Mouse (Mus musculus) myocyte (in vitro differentiated cells): ENCODE measurements around the gene Ppp1r10. TPM values are rescaled to one million over a fixed set of nuclear protein-coding genes. Genes with fewer than 3 reads are reported as not detected.

Experiments
- H3K27me3 ChIP-seq: one replicate; pipeline ENCODE4 v1.6.1; 2011; ENCODE audit not compliant: control insufficient read depth, insufficient read depth, insufficient read length
- H3K36me3 ChIP-seq: one replicate; pipeline ENCODE4 v1.6.1; 2011; ENCODE audit not compliant: control insufficient read depth, insufficient read depth
- H3K4me2 ChIP-seq: one replicate; pipeline ENCODE4 v1.6.1; 2011; ENCODE audit warnings: low read depth, control low read depth
- H3K4me3 ChIP-seq: one replicate; pipeline ENCODE4 v1.5.1; 2011; ENCODE audit warnings: mild to moderate bottlenecking, control low read depth, moderate library complexity
- H3K79me2 ChIP-seq: one replicate; pipeline ENCODE4 v1.6.1; 2011; ENCODE audit not compliant: control insufficient read depth, insufficient read depth
- H3ac ChIP-seq: one replicate; pipeline ENCODE4 v1.6.1; 2011; ENCODE audit not compliant: control insufficient read depth, insufficient read length
- CEBPB ChIP-seq: IDR thresholded peaks from 2 replicates; pipeline ENCODE4 v1.6.1; 2011; ENCODE audit warnings: mild to moderate bottlenecking, moderate library complexity; ENCODE audit not compliant: poor library complexity, insufficient read depth, severe bottlenecking
- E2F4 ChIP-seq: IDR thresholded peaks from one replicate; pipeline ENCODE4 v1.6.1; 2011; ENCODE audit warnings: mild to moderate bottlenecking, control low read depth, moderate library complexity; ENCODE audit not compliant: insufficient read depth
- MAX ChIP-seq: IDR thresholded peaks from one replicate; pipeline ENCODE4 v1.6.1; 2011; ENCODE audit warnings: low read depth, mild to moderate bottlenecking, control low read depth
- MYOD1 ChIP-seq, 3 experiments: IDR thresholded peaks; one replicate each; pipeline ENCODE4 v1.6.1; 2011; ENCODE audit warnings: control low read depth in 2 of 3, low read depth in 2 of 3, mild to moderate bottlenecking in 2 of 3, moderate library complexity in 1 of 3; ENCODE audit not compliant: insufficient read length in 2 of 3, control insufficient read depth in 1 of 3
- MYOG ChIP-seq, 3 experiments: IDR thresholded peaks; one replicate each; pipeline ENCODE4 v1.6.1; 2011; ENCODE audit warnings: control low read depth in 2 of 3, low read depth in 2 of 3, mild to moderate bottlenecking in 2 of 3; ENCODE audit not compliant: insufficient read length in 2 of 3, control insufficient read depth in 1 of 3, insufficient read depth in 1 of 3
- POLR2A ChIP-seq: IDR thresholded peaks from one replicate; pipeline ENCODE4 v1.6.1; 2011; ENCODE audit warnings: low read depth, mild to moderate bottlenecking, control low read depth, moderate library complexity; ENCODE audit not compliant: insufficient read length
- POLR2AphosphoS2 ChIP-seq: IDR thresholded peaks from one replicate; pipeline ENCODE4 v1.6.1; 2011; ENCODE audit warnings: low read depth, control low read depth; ENCODE audit not compliant: insufficient read length
- REST ChIP-seq: IDR thresholded peaks from one replicate; pipeline ENCODE4 v1.6.1; 2011; ENCODE audit warnings: mild to moderate bottlenecking, control low read depth, moderate library complexity; ENCODE audit not compliant: insufficient read depth, insufficient read length
- SRF ChIP-seq: IDR thresholded peaks from one replicate; pipeline ENCODE4 v1.6.1; 2011; ENCODE audit warnings: low read depth; ENCODE audit not compliant: control insufficient read depth, insufficient read length
- TCF12 ChIP-seq: IDR thresholded peaks from one replicate; pipeline ENCODE4 v1.6.1; 2011; ENCODE audit warnings: mild to moderate bottlenecking, control low read depth; ENCODE audit not compliant: poor library complexity, insufficient read depth, severe bottlenecking
- TCF3 ChIP-seq: IDR thresholded peaks from one replicate; pipeline ENCODE4 v1.6.1; 2011; ENCODE audit warnings: low read depth, control low read depth; ENCODE audit not compliant: insufficient read length
- USF1 ChIP-seq: IDR thresholded peaks from one replicate; pipeline ENCODE4 v1.6.1; 2011; ENCODE audit warnings: low read depth, mild to moderate bottlenecking, control low read depth, moderate library complexity
- polyA plus RNA-seq: library from polyadenylated mRNA; unstranded; fragments of >200 nt; fragmentation: generic; extraction: Trizol; gene quantifications from one replicate; pipeline ENCODE4 v1.2.1, GENCODE M21; 2012; ENCODE audit warnings: missing spikeins

Ppp1r10 gene
- polyA plus RNA-seq, 1 experiment = 32.9 TPM

DNA sequence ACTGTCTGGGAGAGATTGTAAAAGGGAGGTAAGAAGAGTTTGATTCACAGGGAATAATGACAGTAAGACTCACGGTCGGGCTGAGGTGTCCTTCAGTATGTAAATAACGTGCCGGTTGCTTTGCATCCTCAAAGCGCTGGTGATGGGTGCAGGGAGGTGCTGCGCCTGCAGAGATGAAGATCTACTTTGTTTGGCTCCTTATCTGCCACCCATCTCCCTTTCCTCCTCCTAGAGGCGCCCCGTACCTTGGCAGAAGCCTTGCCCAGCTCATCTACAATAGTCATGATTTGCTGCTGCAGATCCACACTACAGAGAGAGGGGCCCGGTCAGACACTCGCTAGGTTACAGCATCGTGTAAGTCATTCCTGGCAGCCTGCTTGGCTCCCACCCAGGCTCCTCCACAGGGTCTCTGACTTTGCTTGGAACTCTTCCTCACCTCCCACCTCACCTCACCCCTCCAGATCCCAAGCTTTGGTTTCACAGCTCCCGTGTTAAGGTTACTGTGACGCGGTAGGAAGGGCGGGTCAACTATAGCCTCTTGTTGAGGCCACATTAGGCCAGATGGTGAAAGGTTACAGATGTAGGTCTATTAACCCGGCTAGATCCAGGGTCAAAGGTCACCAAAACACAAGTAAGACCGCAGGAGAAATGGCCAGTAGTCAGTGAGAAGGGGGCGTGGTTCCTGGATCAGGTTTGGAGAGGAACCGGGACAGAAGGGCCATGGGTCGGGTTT, 6.9 kb upstream of the Ppp1r10 start:
- TF ChIP-seq POLR2A (no peak), MYOG (IDR thresholded peaks at IDR 0.05; ENCODE audit: control insufficient read depth in 1 of 3, insufficient read depth in 1 of 3, insufficient read length in 2 of 3, low read depth in 2 of 3) (no peak), CEBPB (no peak), TCF12 (no peak), TCF3 (no peak), USF1 (no peak), MYOD1 (IDR thresholded peaks at IDR 0.05; ENCODE audit: control insufficient read depth in 1 of 3, insufficient read length in 2 of 3, low read depth in 2 of 3) (no peak), SRF (no peak), E2F4 (no peak), POLR2AphosphoS2 (no peak), REST (no peak)
- Histone ChIP-seq H3K4me2 (peak overlapping the region; percentile 97), H3K4me3 (peak overlapping the region; percentile 50), H3K79me2 (peaks cover 8% of the 10 kb centered on the region), H3ac (peak overlapping the region; percentile 69), H3K27me3 (no peaks in the 10 kb centered on the region), H3K36me3 (peaks cover 37% of the 10 kb centered on the region)

DNA sequence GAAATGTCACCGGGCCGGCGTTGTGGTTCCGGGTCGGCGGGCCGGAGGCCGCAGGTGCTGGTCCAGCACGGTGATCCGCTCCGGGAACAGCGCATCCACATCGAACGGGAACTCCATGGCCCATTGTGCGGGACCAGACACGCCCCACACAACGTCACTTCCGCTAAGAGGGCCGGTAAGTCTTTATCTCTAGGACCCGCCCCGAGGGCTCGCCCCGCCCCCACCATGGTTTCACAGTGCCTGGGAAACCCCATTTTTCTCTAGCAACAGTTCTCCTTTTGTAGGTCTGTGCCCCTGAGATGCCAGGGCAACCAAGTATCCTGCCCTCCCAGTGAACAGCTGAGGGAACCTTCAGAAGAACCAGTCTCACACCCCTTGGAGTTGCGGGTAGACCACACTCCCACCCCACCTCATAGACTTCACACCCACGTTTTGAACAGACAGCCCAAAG, 6.3 kb upstream of the Ppp1r10 start, which contains the start of gene Atat1:
Gene Atat1 (minus strand): TSS at position 157 of the 451 bp plus-strand sequence.
- H3K36me3 ChIP-seq = peaks cover 39% of the 10 kb centered on the region

DNA sequence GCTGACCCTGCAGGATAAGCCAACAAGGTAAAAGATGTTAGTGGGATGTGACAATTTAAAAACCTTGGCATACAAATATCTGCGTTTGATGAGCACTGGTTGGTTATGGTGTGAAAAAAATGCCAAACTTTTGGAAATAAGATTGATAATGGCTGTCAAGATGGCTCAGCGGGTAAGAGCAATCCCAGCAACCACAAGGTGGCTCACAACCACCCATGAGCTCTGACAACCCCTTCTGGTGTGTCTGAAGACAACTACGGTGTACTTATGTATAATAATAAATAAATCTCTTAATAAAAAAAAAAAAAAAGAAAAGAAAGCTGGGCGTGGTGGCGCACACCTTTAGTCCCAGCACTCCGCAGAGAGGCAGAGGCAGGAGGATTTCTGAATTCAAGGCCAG, 1.3 kb upstream of the Ppp1r10 start:
- Histone ChIP-seq H3ac (no peak overlapping the region), H3K79me2 (peaks cover 54% of the 10 kb centered on the region), H3K27me3 (no peaks in the 10 kb centered on the region), H3K36me3 (peaks cover 44% of the 10 kb centered on the region), H3K4me2 (peak overlapping the region; percentile 73), H3K4me3 (peak overlapping the region; percentile 96)
- TF ChIP-seq POLR2A (no peak), TCF12 (no peak), REST (no peak), MYOD1 (IDR thresholded peaks at IDR 0.05; ENCODE audit: control insufficient read depth in 1 of 3, insufficient read length in 2 of 3, low read depth in 2 of 3) (no peak), SRF (no peak), MAX (no peak), CEBPB (no peak), POLR2AphosphoS2 (no peak), E2F4 (no peak), MYOG (IDR thresholded peaks at IDR 0.05; ENCODE audit: control insufficient read depth in 1 of 3, insufficient read depth in 1 of 3, insufficient read length in 2 of 3, low read depth in 2 of 3) (no peak), USF1 (no peak), TCF3 (no peak)

More for the DNA sequence above, 6.3 kb upstream of the Ppp1r10 start, which contains the start of gene Atat1:
- H3K4me2 ChIP-seq = peak within 1 kb of the TSS; percentile 97
- TF ChIP-seq E2F4 = no peak
- no peak for TF ChIP-seq TCF12
- TF ChIP-seq MYOG (IDR thresholded peaks at IDR 0.05; ENCODE audit: control insufficient read depth in 1 of 3, insufficient read depth in 1 of 3, insufficient read length in 2 of 3, low read depth in 2 of 3) = peak in 1 of 3 experiments; percentile 6
- no peak for TF ChIP-seq TCF3
- TF ChIP-seq MYOD1 (IDR thresholded peaks at IDR 0.05; ENCODE audit: control insufficient read depth in 1 of 3, insufficient read length in 2 of 3, low read depth in 2 of 3) = no peak
- TF ChIP-seq REST = no peak
- TF ChIP-seq SRF = peak; percentile 4
- TF ChIP-seq POLR2A = peak; percentile 97
- no peak for TF ChIP-seq CEBPB
- TF ChIP-seq MAX = no peak
- no peak for TF ChIP-seq USF1
- TF ChIP-seq POLR2AphosphoS2 = peak; percentile 99
- peaks cover 14% of the 10 kb centered on the region for H3K79me2 ChIP-seq
- peak within 1 kb of the TSS; percentile 69 for H3ac ChIP-seq
- peak within 1 kb of the TSS; percentile 50 for H3K4me3 ChIP-seq
- H3K27me3 ChIP-seq = no peaks in the 10 kb centered on the region

DNA sequence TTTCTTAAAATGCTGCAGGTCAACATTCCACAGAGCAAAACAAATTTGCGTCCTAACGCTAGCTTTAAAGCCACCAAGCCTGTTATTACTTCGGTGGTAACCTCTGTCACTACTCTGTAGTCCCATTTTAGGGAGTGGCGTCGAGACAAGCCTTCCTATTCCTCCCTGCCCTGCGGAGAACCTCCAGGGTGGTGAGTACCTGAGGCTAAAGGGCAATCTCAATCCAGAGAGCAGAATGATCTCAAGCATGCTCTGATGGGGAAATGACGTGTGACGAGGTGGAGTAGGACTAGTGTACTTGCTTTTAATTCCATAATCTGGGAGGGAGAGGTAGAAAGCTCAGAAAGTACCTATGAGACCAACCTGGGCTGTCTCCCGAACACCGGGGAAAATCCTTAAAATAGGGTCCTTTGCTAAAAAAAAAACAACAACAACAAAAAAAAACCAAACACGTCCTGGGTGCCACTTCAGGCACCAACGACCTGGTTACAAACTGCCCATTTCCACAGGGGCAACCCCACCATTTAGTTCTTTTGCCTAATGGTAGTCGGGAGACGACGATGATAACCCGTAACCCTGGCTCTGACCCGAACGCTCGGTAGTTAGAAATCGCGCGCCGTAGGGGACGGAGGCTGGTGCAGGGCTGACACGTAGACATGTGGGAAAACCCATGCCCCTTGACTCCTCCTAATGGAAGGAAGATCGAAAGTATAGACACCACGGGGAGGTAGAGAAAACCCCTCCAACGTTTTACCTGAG, 517 bp upstream of the Ppp1r10 start:
- Histone ChIP-seq H3K27me3 (no peaks in the 10 kb centered on the region), H3K4me3 (peak overlapping the region; percentile 96), H3K4me2 (peak overlapping the region; percentile 73), H3ac (peak overlapping the region; percentile 92), H3K79me2 (peaks cover 54% of the 10 kb centered on the region), H3K36me3 (peaks cover 43% of the 10 kb centered on the region)
- TF ChIP-seq MYOD1 (IDR thresholded peaks at IDR 0.05; ENCODE audit: control insufficient read depth in 1 of 3, insufficient read length in 2 of 3, low read depth in 2 of 3) (no peak), MAX (no peak), MYOG (IDR thresholded peaks at IDR 0.05; ENCODE audit: control insufficient read depth in 1 of 3, insufficient read depth in 1 of 3, insufficient read length in 2 of 3, low read depth in 2 of 3) (no peak), E2F4 (no peak), TCF3 (no peak), REST (no peak), POLR2A (no peak), POLR2AphosphoS2 (no peak), CEBPB (no peak), USF1 (no peak), SRF (no peak), TCF12 (no peak)
